Mouse (Mus musculus): ENCODE measurements at regions not wholly inside any gene's neighbourhood (a gene's known extent, or its start where the extent isn't known, plus 50 kb on each side); places are given as distances from the start of the nearest gene placed in this dataset.

DNA sequence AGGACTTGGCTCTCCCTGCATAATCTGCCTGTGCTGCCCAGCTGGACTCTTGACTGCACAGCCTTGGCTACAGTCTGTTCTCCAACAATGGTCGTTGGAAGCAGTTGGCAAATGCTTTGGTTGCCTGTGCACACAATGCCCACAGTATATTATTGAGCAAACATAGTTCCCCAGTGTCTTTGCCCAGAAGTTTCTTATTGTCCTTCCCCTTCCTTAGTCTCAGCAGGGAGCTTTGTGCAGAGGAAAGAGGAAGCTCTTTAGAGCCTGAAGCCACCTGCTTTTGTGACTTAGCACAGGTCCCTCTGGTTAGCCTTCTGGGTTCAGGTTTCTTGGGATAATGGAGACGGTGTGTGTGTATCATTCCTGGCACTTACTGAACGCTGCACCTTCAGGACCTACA lies 80.9 kb upstream of the Id2 start:
- intact Hi-C loops (cut with DNase I), result no loop called here
- H3K27ac ChIP-seq, result no peak overlapping the region
- no peak overlapping the region for H3K9ac ChIP-seq (ENCODE audit: low read depth, low read length)
- TF ChIP-seq EP300 (IDR thresholded peaks at IDR 0.05; ENCODE audit: insufficient read depth, low read depth, low read length) (no peak), CTCF (IDR thresholded peaks at IDR 0.05) (no peak), POLR2A (IDR thresholded peaks at IDR 0.05; ENCODE audit: insufficient read depth, low read depth, low read length) (no peak)
- H3K79me2 ChIP-seq (replicated peaks; ENCODE audit: control insufficient read depth, insufficient read depth, low read length), result no peaks in the 10 kb centered on the region
- H3K36me3 ChIP-seq (ENCODE audit: control insufficient read depth, insufficient read depth, low read length), result no peaks in the 10 kb centered on the region
- H3K27me3 ChIP-seq (ENCODE audit: control insufficient read depth, insufficient read depth, low read length), result no peaks in the 10 kb centered on the region
- no peak overlapping the region for H3K4me3 ChIP-seq
- H3K4me1 ChIP-seq (ENCODE audit: control insufficient read depth, insufficient read depth, low read length), result no peaks in the 10 kb centered on the region
- WGBS, result 63% methylated on average over 3 of the region's 3 CpGs
- DNase-seq, result no peak

DNA sequence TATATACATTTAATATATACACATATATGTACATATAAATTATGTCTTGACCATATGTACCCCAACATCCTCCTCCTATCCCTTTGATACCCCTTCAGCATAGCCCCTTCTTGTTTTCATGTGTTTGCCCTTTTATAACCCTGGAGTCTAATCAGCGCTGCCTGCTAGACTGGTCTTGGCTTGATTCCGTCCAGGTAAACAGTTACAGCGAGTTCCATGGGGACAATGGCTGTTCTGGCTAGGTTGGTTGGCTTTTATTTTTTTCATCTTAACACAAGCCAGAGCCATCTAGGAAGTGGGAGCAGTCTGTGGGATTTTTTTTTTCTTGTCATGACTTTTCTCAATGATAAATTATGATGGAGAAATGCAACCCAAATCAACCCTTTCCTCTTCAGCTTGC lies 79.6 kb upstream of the Id2 start:
- Histone ChIP-seq H3K36me3 (ENCODE audit: control insufficient read depth, insufficient read depth, low read length) (no peaks in the 10 kb centered on the region), H3K4me3 (no peak overlapping the region), H3K27ac (no peak overlapping the region), H3K9ac (ENCODE audit: low read depth, low read length) (no peak overlapping the region), H3K4me1 (ENCODE audit: control insufficient read depth, insufficient read depth, low read length) (no peaks in the 10 kb centered on the region), H3K27me3 (ENCODE audit: control insufficient read depth, insufficient read depth, low read length) (no peaks in the 10 kb centered on the region), H3K79me2 (replicated peaks; ENCODE audit: control insufficient read depth, insufficient read depth, low read length) (no peaks in the 10 kb centered on the region)
- intact Hi-C loops (cut with DNase I), result no loop called here
- no peak for TF ChIP-seq CTCF (IDR thresholded peaks at IDR 0.05)
- no peak for TF ChIP-seq EP300 (IDR thresholded peaks at IDR 0.05; ENCODE audit: insufficient read depth, low read depth, low read length)
- TF ChIP-seq POLR2A (IDR thresholded peaks at IDR 0.05; ENCODE audit: insufficient read depth, low read depth, low read length), result no peak
- no peak for DNase-seq
- 77% methylated on average over 3 of the region's 3 CpGs for WGBS

DNA sequence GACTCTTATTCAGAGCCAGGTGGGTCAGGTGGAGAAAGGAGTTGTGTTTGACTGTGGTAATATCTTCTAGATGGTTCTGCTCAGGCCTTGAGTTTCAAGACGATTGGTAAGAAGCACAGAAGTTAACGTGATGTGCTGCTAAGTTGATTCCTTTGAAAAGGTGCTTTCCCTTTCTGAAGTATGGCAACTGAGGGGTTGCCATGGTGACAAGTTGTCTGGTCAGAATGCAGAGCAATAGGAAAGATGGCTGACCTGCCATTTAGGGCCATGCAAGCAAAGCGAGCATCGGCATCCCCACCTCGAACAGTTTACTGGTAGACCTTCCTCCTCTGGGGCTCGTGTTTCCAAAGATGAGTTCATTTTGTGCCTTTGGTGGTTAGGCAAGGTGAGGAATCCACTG lies 76.1 kb upstream of the Id2 start:
- TF ChIP-seq EP300 (IDR thresholded peaks at IDR 0.05; ENCODE audit: insufficient read depth, low read depth, low read length) (no peak), POLR2A (IDR thresholded peaks at IDR 0.05; ENCODE audit: insufficient read depth, low read depth, low read length) (no peak), CTCF (IDR thresholded peaks at IDR 0.05) (no peak)
- Histone ChIP-seq H3K36me3 (ENCODE audit: control insufficient read depth, insufficient read depth, low read length) (no peaks in the 10 kb centered on the region), H3K27ac (no peak overlapping the region), H3K4me1 (ENCODE audit: control insufficient read depth, insufficient read depth, low read length) (no peaks in the 10 kb centered on the region), H3K9ac (ENCODE audit: low read depth, low read length) (no peak overlapping the region), H3K79me2 (replicated peaks; ENCODE audit: control insufficient read depth, insufficient read depth, low read length) (no peaks in the 10 kb centered on the region), H3K4me3 (no peak overlapping the region), H3K27me3 (ENCODE audit: control insufficient read depth, insufficient read depth, low read length) (no peaks in the 10 kb centered on the region)
- intact Hi-C loops (cut with DNase I), result no loop called here
- no peak for DNase-seq
- WGBS, result 90% methylated on average over 6 of the region's 6 CpGs

DNA sequence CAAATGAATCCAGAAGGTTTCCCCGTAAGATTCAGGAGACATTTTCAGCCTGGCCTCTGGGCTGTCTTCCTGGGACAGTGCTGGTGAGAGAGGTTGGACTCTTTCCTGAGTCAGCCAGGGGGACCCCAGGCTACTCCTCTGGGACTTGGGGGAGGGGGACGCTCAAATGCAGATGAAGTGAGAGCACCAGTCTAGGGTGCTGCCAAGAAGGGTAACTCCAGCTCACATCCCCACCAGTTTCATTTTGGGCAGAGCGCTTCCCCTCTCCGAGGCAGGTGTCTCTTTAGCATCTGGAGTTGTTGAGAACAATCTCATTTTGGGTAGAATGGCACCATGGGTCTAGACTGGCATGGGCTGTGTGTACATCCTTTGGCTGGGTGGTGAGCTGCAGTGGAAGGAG lies 75.5 kb upstream of the Id2 start:
- Histone ChIP-seq H3K27ac (no peak overlapping the region), H3K36me3 (ENCODE audit: control insufficient read depth, insufficient read depth, low read length) (no peaks in the 10 kb centered on the region), H3K79me2 (replicated peaks; ENCODE audit: control insufficient read depth, insufficient read depth, low read length) (no peaks in the 10 kb centered on the region), H3K4me3 (no peak overlapping the region), H3K27me3 (ENCODE audit: control insufficient read depth, insufficient read depth, low read length) (no peaks in the 10 kb centered on the region), H3K4me1 (ENCODE audit: control insufficient read depth, insufficient read depth, low read length) (no peaks in the 10 kb centered on the region), H3K9ac (ENCODE audit: low read depth, low read length) (no peak overlapping the region)
- TF ChIP-seq EP300 (IDR thresholded peaks at IDR 0.05; ENCODE audit: insufficient read depth, low read depth, low read length), result no peak
- TF ChIP-seq POLR2A (IDR thresholded peaks at IDR 0.05; ENCODE audit: insufficient read depth, low read depth, low read length), result no peak
- TF ChIP-seq CTCF (IDR thresholded peaks at IDR 0.05), result no peak
- intact Hi-C loops (cut with DNase I), result no loop called here
- 95% methylated on average over 4 of the region's 4 CpGs for WGBS
- no peak for DNase-seq

DNA sequence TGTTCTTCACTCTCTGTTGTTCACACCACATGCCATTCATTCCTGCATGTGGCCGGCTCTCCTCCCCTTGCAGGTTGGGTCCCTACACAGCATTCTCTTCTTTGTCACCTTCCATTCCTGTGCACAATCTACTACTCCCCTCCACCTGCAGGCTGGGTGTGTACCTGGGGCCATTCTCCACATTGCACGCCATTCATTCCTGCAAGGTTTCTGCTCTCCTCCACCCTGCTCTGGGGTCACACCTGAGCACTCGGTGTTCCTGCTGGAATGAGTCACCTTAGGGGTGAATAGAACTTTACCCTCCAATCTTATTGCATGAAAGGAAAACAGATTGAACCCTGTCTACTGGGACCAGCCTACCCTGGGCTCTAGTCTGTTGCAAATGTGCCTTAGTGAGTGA lies 72.7 kb upstream of the Id2 start:
- Histone ChIP-seq H3K9ac (ENCODE audit: low read depth, low read length) (no peak overlapping the region), H3K27ac (no peak overlapping the region), H3K4me3 (no peak overlapping the region), H3K36me3 (ENCODE audit: control insufficient read depth, insufficient read depth, low read length) (no peaks in the 10 kb centered on the region), H3K27me3 (ENCODE audit: control insufficient read depth, insufficient read depth, low read length) (no peaks in the 10 kb centered on the region), H3K4me1 (ENCODE audit: control insufficient read depth, insufficient read depth, low read length) (peaks cover 7% of the 10 kb centered on the region), H3K79me2 (replicated peaks; ENCODE audit: control insufficient read depth, insufficient read depth, low read length) (no peaks in the 10 kb centered on the region)
- TF ChIP-seq CTCF (IDR thresholded peaks at IDR 0.05), result no peak
- TF ChIP-seq POLR2A (IDR thresholded peaks at IDR 0.05; ENCODE audit: insufficient read depth, low read depth, low read length), result no peak
- TF ChIP-seq EP300 (IDR thresholded peaks at IDR 0.05; ENCODE audit: insufficient read depth, low read depth, low read length), result no peak
- intact Hi-C loops (cut with DNase I), result no loop called here
- DNase-seq, result no peak
- 92% methylated on average over 3 of the region's 3 CpGs for WGBS

DNA sequence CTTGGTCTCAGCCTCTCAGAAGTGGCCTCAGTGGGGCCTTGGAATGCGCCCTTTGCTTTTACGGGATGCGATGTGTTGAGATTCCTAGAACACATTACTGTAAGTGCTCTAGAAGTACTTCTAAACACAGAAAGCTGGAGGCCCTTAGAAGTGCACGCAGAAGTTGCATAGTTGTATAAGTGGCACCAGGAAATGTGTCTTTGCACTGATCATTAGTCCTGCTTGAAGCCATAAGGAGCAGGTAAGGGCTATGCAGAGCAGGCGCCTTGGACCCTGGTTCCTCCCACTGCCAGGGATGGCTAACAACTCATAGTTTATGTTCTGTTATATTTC lies 71.2 kb upstream of the Id2 start:
- intact Hi-C loops (cut with DNase I), result no loop called here
- no peak overlapping the region for H3K27ac ChIP-seq
- WGBS, result 85% methylated on average over 5 of the region's 5 CpGs

More for the DNA sequence above, 71.2 kb upstream of the Id2 start:
- DNase-seq, result no peak
- H3K27me3 ChIP-seq (ENCODE audit: control insufficient read depth, insufficient read depth, low read length), result no peaks in the 10 kb centered on the region
- no peaks in the 10 kb centered on the region for H3K79me2 ChIP-seq (replicated peaks; ENCODE audit: control insufficient read depth, insufficient read depth, low read length)
- H3K4me1 ChIP-seq (ENCODE audit: control insufficient read depth, insufficient read depth, low read length), result peaks cover 12% of the 10 kb centered on the region
- TF ChIP-seq POLR2A (IDR thresholded peaks at IDR 0.05; ENCODE audit: insufficient read depth, low read depth, low read length) (no peak), EP300 (IDR thresholded peaks at IDR 0.05; ENCODE audit: insufficient read depth, low read depth, low read length) (no peak), CTCF (IDR thresholded peaks at IDR 0.05) (no peak)
- H3K9ac ChIP-seq (ENCODE audit: low read depth, low read length), result no peak overlapping the region
- no peaks in the 10 kb centered on the region for H3K36me3 ChIP-seq (ENCODE audit: control insufficient read depth, insufficient read depth, low read length)
- H3K4me3 ChIP-seq, result no peak overlapping the region
